9 mouse cellular contexts compared by ENCODE assay signal in the genomic region with DNA sequence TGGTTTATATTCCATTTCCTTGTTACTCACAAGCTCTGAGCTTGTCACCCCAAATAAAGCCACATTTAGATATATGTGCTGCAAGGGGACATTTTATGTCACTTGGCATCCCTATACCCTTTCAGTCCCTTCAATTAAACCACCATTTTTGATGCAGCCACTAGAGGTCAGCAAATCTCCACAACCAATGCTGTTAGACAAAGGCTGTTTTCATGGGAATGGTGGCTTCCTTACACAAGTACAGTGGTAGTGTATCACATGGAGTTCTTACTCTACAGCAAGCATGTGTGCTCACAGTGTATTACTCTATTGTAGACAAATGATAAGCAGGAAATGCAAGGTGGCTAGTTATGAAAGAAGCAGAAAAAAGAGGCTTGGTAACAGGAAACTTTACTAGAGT. TPM values are rescaled to one million over a fixed set of nuclear protein-coding genes. Genes with fewer than 3 reads are reported as not detected.
DNase-seq lines count a peak whose midpoint lies in the region; ATAC-seq and TF ChIP-seq lines count a peak whose summit lies in the region.
"Had no signal": no experiment of that assay in that cellular context is flagged by ENCODE, and none has a peak within 500 bp of the region (broad histone marks: within the 10 kb centered on the region; RNA-seq: fewer than 3 reads in every experiment).

No protein-coding gene starts in this region.

- TF ChIP-seq POLR2A in thymus, adult 2 months (IDR thresholded peaks at IDR 0.05; ENCODE audit: control insufficient read depth, extremely low read depth, insufficient read depth, low read length, poor library complexity) = no peak

- no peak overlapping the region for H3K4me3 ChIP-seq in E14TG2a.4 (replicated peaks; ENCODE audit: low read length)
- H3K4me3 ChIP-seq in liver, embryonic 13.5 days (replicated peaks) = no peak overlapping the region
- no peak overlapping the region for H3K4me3 ChIP-seq in neural tube, embryonic 14.5 days (ENCODE audit: low read depth, low read length)
- H3K4me3 ChIP-seq in thymus, adult 2 months (ENCODE audit: control insufficient read depth, insufficient read depth, low read length) = no peak overlapping the region

- no peaks in the 10 kb centered on the region for H3K36me3 ChIP-seq in E14TG2a.4 (ENCODE audit: insufficient read depth, low read length)
- no peaks in the 10 kb centered on the region for H3K36me3 ChIP-seq in liver, embryonic 13.5 days
- H3K36me3 ChIP-seq in neural tube, embryonic 14.5 days (ENCODE audit: control insufficient read depth, insufficient read depth, low read length) = no peaks in the 10 kb centered on the region
- no peaks in the 10 kb centered on the region for H3K36me3 ChIP-seq in thymus, adult 2 months (ENCODE audit: control insufficient read depth, insufficient read depth, low read length)

- peak; percentile 40 for DNase-seq in c-Kit-negative CD71-positive TER-119-positive erythroid progenitor cells, embryonic 14.5 days (ENCODE audit: low read depth, low spot score)
- DNase-seq in fibroblast of lung, adult 2 months (ENCODE audit: low read depth) = peak; percentile 62
- DNase-seq in heart, postnatal 10 days = peak; percentile 89 to 93
- peak; percentile 54 to 84 for DNase-seq in kidney, postnatal 25 days
- peak; percentile 51 for DNase-seq in liver, embryonic 13.5 days
- DNase-seq in thymus, adult 2 months = peak; percentile 82

- peak; percentile 34; the same call in 1 of the 2 replicates for ATAC-seq in liver, embryonic 13.5 days (ENCODE audit: low read depth)
- peak; percentile 96 for ATAC-seq in neural tube, embryonic 14.5 days (ENCODE audit: low read depth)

- no peak overlapping the region for H3K4me2 ChIP-seq in liver, embryonic 13.5 days
- H3K4me2 ChIP-seq in neural tube, embryonic 14.5 days (ENCODE audit: low read depth, low read length) = no peak overlapping the region

- H3K27me3 ChIP-seq in E14TG2a.4 (ENCODE audit: insufficient read depth, low read length) = no peaks in the 10 kb centered on the region
- no peaks in the 10 kb centered on the region for H3K27me3 ChIP-seq in liver, embryonic 13.5 days
- no peaks in the 10 kb centered on the region for H3K27me3 ChIP-seq in neural tube, embryonic 14.5 days (ENCODE audit: control insufficient read depth, insufficient read depth, low read length)
- H3K27me3 ChIP-seq in thymus, adult 2 months (ENCODE audit: control insufficient read depth, insufficient read depth, low read length) = no peaks in the 10 kb centered on the region

- H3K9me3 ChIP-seq in E14TG2a.4 (ENCODE audit: low read length) = no peaks in the 10 kb centered on the region
- no peaks in the 10 kb centered on the region for H3K9me3 ChIP-seq in liver, embryonic 13.5 days (replicated peaks)
- H3K9me3 ChIP-seq in neural tube, embryonic 14.5 days (ENCODE audit: control insufficient read depth, low read length) = no peaks in the 10 kb centered on the region

- H3K9ac ChIP-seq in liver, embryonic 13.5 days = no peak overlapping the region
- H3K9ac ChIP-seq in neural tube, embryonic 14.5 days (replicated peaks; ENCODE audit: low read depth, low read length) = no peak overlapping the region

- H3K27ac ChIP-seq in liver, embryonic 13.5 days = no peak overlapping the region
- H3K27ac ChIP-seq in neural tube, embryonic 14.5 days (ENCODE audit: low read depth, low read length) = no peak overlapping the region
- H3K27ac ChIP-seq in thymus, adult 2 months (ENCODE audit: control insufficient read depth, insufficient read depth, low read length) = no peak overlapping the region

- intact Hi-C loops in heart, postnatal 10 days (cut with DNase I) = loop anchor here (1.0 to 5.0 kb wide), 4 partner anchors 91 to 472 kb away; no protein-coding TSS in a partner anchor

- peak; percentile 83 for TF ChIP-seq CTCF in E14TG2a.4 (conservative IDR thresholded peaks at IDR 0.05; ENCODE audit: low read length)
- no peak for TF ChIP-seq CTCF in thymus, adult 2 months (IDR thresholded peaks at IDR 0.05; ENCODE audit: borderline replicate concordance, control insufficient read depth, extremely low read depth, insufficient read depth, low read length, poor library complexity)

- no peaks in the 10 kb centered on the region for H3K4me1 ChIP-seq in E14TG2a.4 (replicated peaks; ENCODE audit: low read depth, low read length)
- no peaks in the 10 kb centered on the region for H3K4me1 ChIP-seq in liver, embryonic 13.5 days (replicated peaks)
- H3K4me1 ChIP-seq in neural tube, embryonic 14.5 days (ENCODE audit: control insufficient read depth, insufficient read depth, low read length) = no peaks in the 10 kb centered on the region
- H3K4me1 ChIP-seq in thymus, adult 2 months (replicated peaks; ENCODE audit: control insufficient read depth, insufficient read depth, low read length) = no peaks in the 10 kb centered on the region

RNA-seq across cellular contexts. Expression of a gene that starts 42.4 kb away (rescaled TPM):
- total RNA-seq in heart, postnatal 10 days (2021) = not detected
- polyA plus RNA-seq in liver, embryonic 13.5 days (2015; fragmentation: Nextera tagmentation; extraction: Ambion mirVana) = not detected in 2 replicates
- polyA plus RNA-seq in neural tube, embryonic 14.5 days (2014; fragmentation: Nextera tagmentation; extraction: Ambion mirVana) = 0.05 TPM in 1 of 2 replicates, not detected in the other
- polyA plus RNA-seq in thymus, adult 2 months (2012; rRNA removed) = not detected in 2 replicates
- polyA plus RNA-seq: heart, embryonic 16.5 days had no signal

Comparison
In these comparisons a context has a peak if more than half of its experiments do, and no peak if none do; other contexts are left out.
1. DNase-seq: peak in every context shown above with its lines; median percentile 91 in heart, postnatal 10 days; 82 in thymus, adult 2 months; 69 in kidney, postnatal 25 days; 62 in fibroblast of lung, adult 2 months; 51 in liver, embryonic 13.5 days; 40 in c-Kit-negative CD71-positive TER-119-positive erythroid progenitor cells, embryonic 14.5 days.